Mouse (Mus musculus) thymus, adult 2 months (tissue): ENCODE data around the gene Tmem210. TPM values are rescaled to one million over a fixed set of nuclear protein-coding genes. Genes with fewer than 3 reads are reported as not detected.

ENCODE experiments used
- DNase-seq: peaks from one replicate; pipeline ENCODE4 v3.0.0; 2021
- H3K27ac ChIP-seq: fragments of 200-500 bp; 2 replicates; pipeline ENCODE4 v1.5.1; 2012; ENCODE audit warnings: low read length, control low read depth; ENCODE audit not compliant: control insufficient read depth, insufficient read depth
- H3K27me3 ChIP-seq: fragments of 200-500 bp; 2 replicates; pipeline ENCODE4 v1.6.1; 2012; ENCODE audit warnings: mild to moderate bottlenecking, low read length, moderate library complexity, mixed read lengths; ENCODE audit not compliant: control insufficient read depth, insufficient read depth
- H3K36me3 ChIP-seq: fragments of 200-500 bp; 2 replicates; pipeline ENCODE4 v1.6.1; 2012; ENCODE audit warnings: mild to moderate bottlenecking, low read length, moderate library complexity; ENCODE audit not compliant: control insufficient read depth, insufficient read depth
- H3K4me1 ChIP-seq: fragments of 200-500 bp; replicated peaks from 2 replicates; pipeline ENCODE4 v1.6.1; 2012; ENCODE audit warnings: low read length; ENCODE audit not compliant: control insufficient read depth, insufficient read depth
- H3K4me3 ChIP-seq: fragments of 200-500 bp; 2 replicates; pipeline ENCODE4 v1.5.1; 2012; ENCODE audit warnings: mild to moderate bottlenecking, low read length, control low read depth, moderate library complexity; ENCODE audit not compliant: control insufficient read depth, insufficient read depth
- CTCF ChIP-seq: fragments of 200-500 bp; IDR thresholded peaks from 2 replicates; pipeline ENCODE4 v1.5.1; 2012; ENCODE audit warnings: mild to moderate bottlenecking, control low read depth, low read length, moderate library complexity, borderline replicate concordance; ENCODE audit not compliant: control insufficient read depth, poor library complexity, insufficient read depth; ENCODE audit errors: extremely low read depth
- POLR2A ChIP-seq: fragments of 200-500 bp; IDR thresholded peaks from 2 replicates; pipeline ENCODE4 v1.6.1; 2012; ENCODE audit warnings: mild to moderate bottlenecking, low read length, control low read depth, moderate library complexity; ENCODE audit not compliant: control insufficient read depth, poor library complexity, insufficient read depth; ENCODE audit errors: extremely low read depth
- WGBS: fragments of 180-500 bp; shearing (Covaris S2); methylation state at CpG from one replicate; pipeline ENCODE4 v1.1.7; 2018; 5-methylcytosine and 5-hydroxymethylcytosine counted together
- polyA plus RNA-seq: library from polyadenylated mRNA; depleted of rRNA; stranded (reverse); fragments of >200 nt; gene quantifications from 2 replicates; pipeline ENCODE4 v1.2.3, GENCODE M21; 2012

Gene Tmem210
- polyA plus RNA-seq, 1 experiment: 0.35 TPM

GRCm38 (mm10) chr2:25258887-25259286 lies 29.1 kb upstream of the Tmem210 start:
- TF ChIP-seq POLR2A (no peak), CTCF (no peak)
- 88% methylated on average over 2 of the region's 2 CpGs for WGBS
- H3K27me3 ChIP-seq: no peaks in the 10 kb centered on the region

DNA sequence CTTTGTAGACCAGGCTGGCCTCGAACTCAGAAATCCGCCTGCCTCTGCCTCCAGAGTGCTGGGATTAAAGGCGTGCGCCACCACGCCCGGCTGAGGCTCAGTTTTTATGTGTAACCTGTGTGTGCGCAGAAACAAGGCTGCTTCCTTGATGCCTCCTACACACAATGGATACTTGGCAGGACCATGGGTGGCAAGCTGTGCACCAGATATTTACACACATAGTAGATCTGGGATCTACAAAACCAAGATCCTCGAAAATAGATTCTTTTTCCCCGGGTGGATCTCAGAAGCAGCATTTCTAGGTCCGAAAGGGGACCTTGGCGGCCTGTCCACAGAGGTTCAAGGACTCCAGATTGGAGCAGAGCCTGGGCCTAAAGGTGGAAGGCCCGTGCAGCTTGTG lies 26.1 kb upstream of the Tmem210 start:
- Histone ChIP-seq H3K36me3 (no peaks in the 10 kb centered on the region), H3K27me3 (no peaks in the 10 kb centered on the region), H3K4me3 (peak overlapping the region; percentile 29; the same call in 1 of the 2 replicates), H3K27ac (no peak overlapping the region), H3K4me1 (peaks cover 22% of the 10 kb centered on the region)
- TF ChIP-seq POLR2A (no peak), CTCF (no peak)
- 55% methylated on average over 12 of the region's 12 CpGs for WGBS
- no peak for DNase-seq

More at GRCm38 (mm10) chr2:25258887-25259286, 29.1 kb upstream of the Tmem210 start:
- no peaks in the 10 kb centered on the region for H3K36me3 ChIP-seq
- H3K27ac ChIP-seq: no peak overlapping the region
- peaks cover 15% of the 10 kb centered on the region for H3K4me1 ChIP-seq
- no peak for DNase-seq
- no peak overlapping the region for H3K4me3 ChIP-seq

DNA sequence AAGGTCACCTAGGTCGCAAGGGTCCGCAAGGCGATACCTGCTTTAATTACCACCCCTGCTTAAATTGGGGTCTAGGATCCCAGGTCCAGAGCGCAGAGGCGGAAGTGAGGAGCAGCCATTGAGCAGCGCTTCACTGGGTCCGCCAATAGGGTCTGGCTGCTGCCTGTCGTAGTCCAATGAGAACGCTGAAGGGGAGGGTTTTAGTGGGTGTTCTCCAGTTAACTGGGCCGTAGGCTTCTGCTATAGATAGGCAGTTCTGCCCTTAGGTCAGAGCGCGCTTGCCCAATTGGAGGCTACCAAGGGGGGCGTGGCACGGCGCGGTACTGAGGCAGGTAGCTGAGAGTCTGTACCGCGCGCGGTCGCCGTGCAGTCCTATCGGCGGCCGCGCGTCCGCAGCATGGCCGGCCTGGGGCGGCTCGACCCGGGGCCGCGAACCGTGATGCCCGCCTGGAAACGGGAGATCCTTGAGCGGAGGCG lies 25.6 kb upstream of the Tmem210 start, which contains the start of gene Tprn:
TSS of gene Tprn (plus strand) at position 328 of the 477 bp plus-strand sequence.
- DNase-seq: peak; percentile 95
- under 1% methylated on average over 39 of the region's 39 CpGs for WGBS

DNA sequence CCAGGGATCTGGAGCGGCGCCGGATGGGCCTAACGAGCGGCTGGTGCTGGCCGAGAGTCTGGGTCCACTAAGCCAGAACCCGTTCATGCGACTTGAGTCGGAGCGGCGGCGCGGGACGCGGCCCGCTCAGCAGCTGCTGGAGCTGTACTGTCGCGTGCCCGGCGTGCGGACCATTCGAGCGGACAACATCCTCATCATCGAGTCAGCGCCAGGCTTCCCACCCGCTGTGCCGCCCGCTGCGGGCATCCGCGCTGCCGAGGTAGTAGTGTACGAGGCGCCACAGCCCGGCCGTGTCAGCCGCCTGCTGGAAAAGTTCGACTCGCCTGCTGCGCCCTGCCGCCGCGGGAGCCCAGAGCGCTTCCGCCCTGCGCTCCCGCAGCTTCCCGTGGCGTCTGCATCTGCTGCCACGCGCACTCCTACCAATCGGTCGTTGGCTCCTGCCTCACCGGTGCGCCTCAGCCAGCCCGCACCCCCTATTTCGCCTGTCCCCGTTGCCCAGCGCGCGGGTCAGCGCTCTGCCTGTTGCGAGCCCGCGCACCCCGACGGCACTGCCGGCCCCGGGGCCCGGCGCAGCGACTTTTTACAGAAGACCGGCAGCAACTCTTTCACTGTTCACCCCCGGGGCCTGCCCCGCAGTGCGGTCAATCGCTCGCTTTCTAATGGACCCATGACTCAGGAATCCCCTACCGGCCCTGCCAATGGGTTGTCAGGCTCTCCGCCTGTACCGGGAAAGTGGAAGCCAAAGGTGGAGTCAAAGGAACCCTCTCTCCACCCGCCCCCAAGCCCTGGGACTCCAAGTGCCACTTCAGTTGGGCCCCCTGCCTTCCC lies 24.9 kb upstream of the Tmem210 start:
- DNase-seq: peak; percentile 52
- TF ChIP-seq CTCF (no peak), POLR2A (no peak)
- under 1% methylated on average over 82 of the region's 82 CpGs for WGBS
- H3K36me3 ChIP-seq: no peaks in the 10 kb centered on the region
- H3K4me3 ChIP-seq: peak overlapping the region; percentile 59
- H3K27me3 ChIP-seq: no peaks in the 10 kb centered on the region
- H3K27ac ChIP-seq: no peak overlapping the region
- peaks cover 22% of the 10 kb centered on the region for H3K4me1 ChIP-seq

More for the DNA sequence above, 25.6 kb upstream of the Tmem210 start, which contains the start of gene Tprn:
- Histone ChIP-seq H3K4me3 (peak within 1 kb of the TSS; percentile 59), H3K27me3 (no peaks in the 10 kb centered on the region), H3K4me1 (peaks cover 22% of the 10 kb centered on the region), H3K27ac (no peak within 1 kb of the TSS), H3K36me3 (no peaks in the 10 kb centered on the region)
- TF ChIP-seq POLR2A: peak; percentile 54
- no peak for TF ChIP-seq CTCF

DNA sequence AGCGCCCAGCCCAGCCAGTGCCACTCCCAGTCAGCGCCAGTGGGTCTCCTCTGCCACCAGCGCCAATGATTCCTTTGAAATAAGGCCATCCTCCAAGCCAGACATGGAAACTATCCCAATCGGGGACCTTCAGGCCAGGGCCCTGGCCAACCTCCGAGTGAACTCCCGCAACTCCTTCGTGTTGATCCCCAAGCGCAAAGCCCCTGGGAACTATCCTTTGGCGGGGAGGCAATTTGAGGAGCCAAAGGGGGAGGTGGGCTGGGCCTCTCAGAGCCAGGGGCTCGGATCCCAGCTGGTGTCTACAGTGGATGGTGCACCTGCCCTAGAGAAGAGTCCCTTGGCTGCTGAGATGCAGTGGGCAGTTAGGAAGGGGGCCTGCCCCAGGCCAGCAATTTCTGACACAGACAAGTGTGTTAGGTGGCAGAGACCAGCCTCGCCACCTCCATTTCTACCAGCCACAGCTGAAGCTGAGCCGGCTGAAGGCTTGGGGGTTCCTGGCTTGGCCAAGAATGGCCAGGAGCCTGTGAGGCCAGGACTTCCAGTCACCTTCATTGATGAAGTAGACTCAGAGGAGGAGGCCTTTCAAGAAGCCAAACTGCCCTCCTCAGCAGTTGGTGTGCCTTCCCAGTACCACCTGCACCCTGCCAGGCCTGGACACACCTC lies 24.2 kb upstream of the Tmem210 start:
- Histone ChIP-seq H3K4me1 (peaks cover 22% of the 10 kb centered on the region), H3K4me3 (peak overlapping the region; percentile 59), H3K27me3 (no peaks in the 10 kb centered on the region), H3K36me3 (no peaks in the 10 kb centered on the region), H3K27ac (no peak overlapping the region)
- 48% methylated on average over 12 of the region's 12 CpGs for WGBS
- no peak for DNase-seq
- TF ChIP-seq POLR2A: no peak
- TF ChIP-seq CTCF: no peak

DNA sequence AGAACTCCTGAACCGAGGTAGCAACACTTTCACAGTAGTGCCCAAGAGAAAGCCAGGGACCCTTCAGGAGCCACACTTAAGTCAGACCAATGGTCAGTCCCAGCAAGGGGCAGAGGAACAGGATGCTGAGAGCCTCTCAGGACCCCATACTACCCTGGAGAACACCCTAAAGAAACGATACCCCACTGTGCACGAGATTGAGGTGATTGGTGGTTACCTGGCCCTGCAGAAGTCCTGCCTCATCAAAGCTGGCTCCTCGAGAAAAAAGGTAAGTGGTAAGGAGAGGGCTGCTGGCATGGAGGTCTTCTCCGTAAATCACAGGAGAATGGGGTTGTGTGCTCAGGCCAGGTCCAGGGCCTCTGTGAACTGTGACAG lies 23.7 kb upstream of the Tmem210 start:
- H3K27ac ChIP-seq: no peak overlapping the region
- H3K4me1 ChIP-seq: peaks cover 22% of the 10 kb centered on the region
- no peaks in the 10 kb centered on the region for H3K36me3 ChIP-seq
- no peak for DNase-seq
- TF ChIP-seq CTCF: no peak
- no peak for TF ChIP-seq POLR2A
- no peaks in the 10 kb centered on the region for H3K27me3 ChIP-seq
- no peak overlapping the region for H3K4me3 ChIP-seq
- 73% methylated on average over 5 of the region's 5 CpGs for whole genome bisulfite sequencing
